Mouse (Mus musculus): ENCODE data around the gene Tiam2.

GRCm38 (mm10) chr17:3347800-3348199 lies 21.4 kb downstream of the Tiam2 start:
- TF ChIP-seq HCFC1 (IDR thresholded peaks at IDR 0.05; ENCODE audit: borderline replicate concordance, insufficient read depth, low read length) (no peak), MAFK (IDR thresholded peaks at IDR 0.05; ENCODE audit: insufficient read depth, low read depth, low read length) (no peak)

Measured in ES-E14 (cell line).